Mouse (Mus musculus): ENCODE measurements around the gene Pla2g4d. TPM values are rescaled to one million over a fixed set of nuclear protein-coding genes. Genes with fewer than 3 reads are reported as not detected.
A peak's percentile ranks its signal among the peaks of the same experiment; 100 is the strongest.

Pla2g4d gene
- total RNA-seq, 2 experiments from 2014 or later, result 0.12 TPM; not detected in 1

DNA sequence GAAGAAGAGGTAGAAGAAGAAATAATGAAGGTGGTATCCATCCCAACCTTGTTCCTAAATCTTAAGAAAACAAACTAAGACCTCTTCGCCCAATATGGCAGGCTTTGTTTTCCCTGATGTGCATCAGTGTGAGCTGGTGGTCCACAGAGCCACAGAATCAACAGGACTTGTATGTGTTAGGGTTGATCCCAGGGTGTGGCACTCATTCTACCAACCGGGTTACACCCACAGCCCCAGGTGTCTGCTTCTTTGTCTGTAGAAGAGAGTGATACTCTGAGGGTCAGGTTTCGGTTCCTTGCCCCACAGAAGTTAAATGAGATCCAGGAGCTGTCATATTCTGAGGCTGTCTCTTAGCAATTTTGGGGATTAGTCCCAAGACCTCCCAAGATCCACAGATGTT lies 27.7 kb downstream of the Pla2g4d start:
- no peak for DNase-seq

DNA sequence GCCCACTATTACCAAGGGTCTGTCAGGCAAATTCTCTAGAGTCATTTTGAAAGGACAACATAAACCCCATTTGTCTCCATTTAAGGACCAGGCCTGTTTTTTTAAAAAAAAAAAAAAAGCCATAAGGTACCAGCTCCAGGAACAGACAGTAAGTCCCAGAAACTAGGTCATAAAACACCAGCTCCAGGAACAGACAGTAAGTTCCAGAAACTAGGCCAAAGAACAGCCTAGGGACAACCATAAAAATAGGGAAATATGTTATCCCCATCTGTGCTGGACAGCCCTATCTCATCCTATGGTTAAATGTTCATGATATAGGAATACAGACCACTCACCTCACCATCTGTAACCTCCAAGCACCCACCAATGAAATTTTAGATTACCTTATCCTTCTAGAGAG lies 32.7 kb downstream of the Pla2g4d start:
- no peak for DNase-seq

DNA sequence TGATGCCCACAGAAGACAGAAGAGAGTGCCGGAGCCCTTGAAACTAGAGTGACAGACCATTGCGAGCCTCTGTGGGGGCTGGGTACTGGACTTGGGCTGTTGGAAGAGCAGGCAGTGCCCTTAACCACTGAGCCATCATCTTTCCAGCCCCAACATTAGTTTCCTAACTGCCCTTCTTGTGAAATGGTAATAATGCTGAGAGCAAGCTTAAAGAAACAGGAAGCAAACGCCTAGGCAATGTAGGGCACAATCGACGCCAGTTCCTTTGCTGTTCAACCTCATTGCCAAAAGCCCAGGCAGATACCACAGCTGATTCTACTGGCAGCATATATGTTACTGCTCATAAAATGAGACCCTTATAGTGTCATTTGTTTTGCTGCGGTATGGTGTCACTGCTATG lies 36.4 kb downstream of the Pla2g4d start:
- DNase-seq, result no peak

DNA sequence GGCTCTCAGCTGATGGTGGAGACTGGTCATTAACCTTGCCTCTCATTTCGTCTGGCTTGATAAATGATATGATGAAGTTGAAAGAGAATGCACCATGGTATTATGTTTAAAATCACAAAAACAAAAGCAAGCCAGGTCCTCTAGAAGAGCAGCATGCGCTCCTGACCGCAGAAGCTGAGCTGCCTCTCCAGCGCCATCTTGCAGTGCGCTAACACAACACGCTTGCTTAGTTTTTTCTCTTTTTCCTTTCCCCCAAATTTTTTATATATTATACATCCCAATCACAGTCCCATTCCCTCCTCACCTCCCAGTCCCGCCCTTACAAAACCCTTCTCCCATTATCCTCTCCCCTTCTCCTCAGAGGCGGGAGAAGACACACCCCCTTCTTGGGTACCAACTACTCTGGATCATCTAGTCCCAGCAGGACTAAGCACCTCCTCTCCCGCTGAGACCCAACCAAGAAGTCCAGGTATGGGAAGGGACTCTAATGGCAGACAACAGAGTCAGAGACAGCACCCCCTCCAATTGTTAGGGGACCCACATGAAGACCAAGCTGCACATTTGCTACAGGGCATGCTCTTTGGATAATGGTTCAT lies 43.5 kb downstream of the Pla2g4d start:
- no peak for DNase-seq

- peak; percentile 22 for DNase-seq
Measured at GRCm38 (mm10) chr2:120244679-120245420, 44.1 kb downstream of the Pla2g4d start, which contains the start of gene Pla2g4e. Gene Pla2g4e, minus strand, starts transcription at chr2:120245335.

- DNase-seq, result no peak
Measured at GRCm38 (mm10) chr2:120243995-120244394, 45.0 kb downstream of the Pla2g4d start.

- no peak for DNase-seq
Measured at GRCm38 (mm10) chr2:120242791-120243467, 46.1 kb downstream of the Pla2g4d start.

DNA sequence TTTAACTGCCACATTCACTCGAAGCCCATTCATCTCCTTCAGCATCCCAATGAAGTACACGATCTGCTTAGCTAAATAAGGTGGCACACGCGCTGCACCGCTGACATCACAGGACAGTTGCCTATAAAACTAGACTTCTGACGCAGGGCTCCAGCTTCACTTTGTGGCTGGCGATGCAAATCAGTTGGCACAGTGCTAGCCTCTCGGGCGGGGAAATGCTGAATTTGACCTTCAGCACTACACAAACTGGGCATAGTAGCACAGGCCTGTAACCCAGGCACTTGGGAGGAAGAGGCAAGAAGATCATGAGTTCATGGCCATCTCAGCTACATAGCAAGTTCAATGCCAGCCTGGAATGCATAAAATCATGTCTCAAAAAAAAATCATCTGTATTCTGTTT lies 50.3 kb downstream of the Pla2g4d start:
- peak; percentile 25 for DNase-seq

DNA sequence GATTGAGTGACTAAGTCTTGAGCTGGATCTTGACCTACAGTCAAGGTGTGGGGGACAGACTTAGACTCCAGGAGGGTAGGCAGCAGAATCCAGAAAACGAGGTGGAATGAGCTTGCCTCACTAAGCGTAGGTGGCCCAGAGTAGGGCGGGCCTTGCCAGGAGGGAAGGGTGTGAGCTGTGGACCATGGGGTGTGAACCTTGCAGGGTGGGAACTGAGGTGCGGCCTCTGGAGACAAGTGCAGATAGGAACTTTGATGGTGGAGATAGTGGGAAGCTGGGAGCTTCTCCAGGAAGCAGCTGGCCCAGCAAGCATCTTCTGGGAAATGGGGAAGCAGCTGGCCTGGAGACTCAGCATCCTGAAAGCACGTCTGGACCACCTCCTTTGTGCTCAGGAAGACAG lies 51.2 kb downstream of the Pla2g4d start:
- DNase-seq, result no peak

DNA sequence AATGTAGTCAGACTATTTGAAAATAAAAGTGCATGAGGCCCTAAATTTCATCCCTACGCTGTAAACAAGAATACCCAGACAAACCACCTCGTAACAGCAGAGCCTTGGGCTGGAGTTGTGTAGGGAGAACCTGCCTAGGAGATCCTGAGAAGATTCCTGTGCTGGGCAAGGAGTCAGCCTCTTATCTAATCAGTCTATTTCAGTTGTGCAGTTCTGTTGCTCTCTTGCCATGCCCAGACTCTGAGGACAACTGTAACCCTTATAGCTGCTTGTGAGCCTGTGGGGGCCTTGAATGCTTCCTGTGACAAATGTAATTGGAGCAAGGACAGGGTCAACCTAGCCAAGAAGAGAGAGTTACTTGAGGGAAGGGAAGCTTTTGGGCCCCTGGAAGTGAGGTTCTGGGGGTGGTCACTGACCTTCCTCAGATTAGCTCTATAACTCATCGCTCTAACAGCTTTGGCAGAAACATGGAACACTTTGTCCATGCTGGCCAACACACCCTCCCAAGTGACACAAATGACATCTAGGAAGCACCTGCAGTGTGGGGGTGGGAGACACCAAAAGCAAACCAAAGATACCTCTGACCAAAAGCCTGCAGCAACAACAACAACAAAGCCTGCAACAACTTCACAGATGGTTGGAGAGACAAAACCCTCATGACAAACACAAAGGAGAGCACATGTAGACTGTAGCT lies 52.9 kb downstream of the Pla2g4d start:
- peak; percentile 27 for DNase-seq

GRCm38 (mm10) chr2:120235381-120235780 lies 53.6 kb downstream of the Pla2g4d start:
- DNase-seq, result no peak

DNA sequence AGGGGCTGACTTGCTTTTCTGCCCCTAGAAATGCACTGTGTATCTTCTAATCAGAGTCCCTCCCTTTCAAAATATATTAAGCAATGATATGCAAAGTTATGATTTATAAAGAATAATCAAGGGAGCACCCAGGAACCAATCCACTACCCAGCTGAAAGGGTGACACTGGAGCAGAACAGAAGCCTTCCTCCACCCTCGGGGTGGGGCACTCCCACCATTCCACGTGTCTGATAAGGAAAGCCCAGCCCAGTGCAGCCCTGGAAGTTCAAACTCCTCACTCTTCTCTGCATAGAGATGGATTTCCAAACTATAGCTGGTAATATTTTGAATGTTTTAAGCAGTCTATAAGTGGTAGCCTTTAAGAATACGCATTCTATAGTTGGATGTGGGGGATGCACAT lies 57.4 kb downstream of the Pla2g4d start:
- no peak for DNase-seq

Other genes with a start within 250 kb of the Pla2g4d start
- 10 to 100 TPM; 38.0 to 39.6 TPM for gene Ehd4, start 134.6 kb downstream of the Pla2g4d start, total RNA-seq (2021)
- 1 to 10 TPM in 1 of 2 experiments, under 1 TPM in 1; 0.99 to 3.6 TPM for gene Pla2g4e, start 43.9 kb downstream of the Pla2g4d start, total RNA-seq (2021)
- under 1 TPM in 1 of 2 experiments, not detected in 1; 0.12 TPM for gene Pla2g4f, start 25.0 kb upstream of the Pla2g4d start, total RNA-seq (2021)
- gene Vps39, start 63.9 kb upstream of the Pla2g4d start, total RNA-seq (2021), result 10 to 100 TPM; 33.9 to 36.7 TPM
- gene Ganc, start 114.7 kb upstream of the Pla2g4d start, total RNA-seq (2021), result 10 to 100 TPM; 30.3 to 45.3 TPM
- 10 to 100 TPM; 30.7 to 38.3 TPM for gene Tmem87a, start 114.9 kb upstream of the Pla2g4d start, total RNA-seq (2021)
- gene Capn3, start 166.8 kb upstream of the Pla2g4d start, total RNA-seq (2021), result 1 to 10 TPM; 4.7 to 6.5 TPM

Measured in adrenal gland, postnatal 10 days (tissue).